Mouse (Mus musculus) midbrain, embryonic 12.5 days (tissue): ENCODE measurements at regions not wholly inside any gene's neighbourhood (a gene's known extent, or its start where the extent isn't known, plus 50 kb on each side); places are given as distances from the start of the nearest gene placed in this dataset.
A peak's percentile ranks its signal among the peaks of the same experiment; 100 is the strongest.

ENCODE experiments used
- ATAC-seq: fragments of 200-750 bp; cut with Nextera tagmentation; 2 replicates; pipeline ENCODE4 v1.8.0; 2017; ENCODE audit warnings: low read depth, moderate TSS enrichment, moderate library complexity; ENCODE audit not compliant: low FRiP score
- H3K27ac ChIP-seq: fragments of 300-500 bp; sonication (generic); replicated peaks from 2 replicates; pipeline ENCODE4 v1.5.1; 2016; ENCODE audit warnings: mild to moderate bottlenecking
- H3K27me3 ChIP-seq: fragments of 300-500 bp; sonication (generic); 2 replicates; pipeline ENCODE4 v1.6.1; 2016; ENCODE audit warnings: mild to moderate bottlenecking
- H3K36me3 ChIP-seq: fragments of 300-500 bp; sonication (generic); 2 replicates; pipeline ENCODE4 v1.6.1; 2016
- H3K4me1 ChIP-seq: fragments of 300-500 bp; sonication (generic); 2 replicates; pipeline ENCODE4 v1.6.1; 2016
- H3K4me2 ChIP-seq: fragments of 300-500 bp; sonication (generic); replicated peaks from 2 replicates; pipeline ENCODE4 v1.6.1; 2016; ENCODE audit warnings: mild to moderate bottlenecking, moderate library complexity
- H3K4me3 ChIP-seq: fragments of 300-500 bp; sonication (generic); 2 replicates; pipeline ENCODE4 v1.5.1; 2016; ENCODE audit warnings: mild to moderate bottlenecking
- H3K9ac ChIP-seq: fragments of 300-500 bp; sonication (generic); replicated peaks from 2 replicates; pipeline ENCODE4 v1.6.1; 2016; ENCODE audit warnings: mild to moderate bottlenecking, moderate library complexity
- H3K9me3 ChIP-seq: fragments of 300-500 bp; sonication (generic); 2 replicates; pipeline ENCODE4 v1.6.1; 2016; ENCODE audit warnings: mild to moderate bottlenecking
- WGBS: fragments of 180-500 bp; shearing (Covaris S2); methylation state at CpG from one replicate; pipeline ENCODE4 v1.1.7; 2016; 5-methylcytosine and 5-hydroxymethylcytosine counted together

- no peak overlapping the region for H3K9ac ChIP-seq
- no peaks in the 10 kb centered on the region for H3K4me1 ChIP-seq
- no peak overlapping the region for H3K4me2 ChIP-seq
- ATAC-seq: no peak
- 89% methylated on average over 3 of the region's 3 CpGs for WGBS
- H3K27me3 ChIP-seq: no peaks in the 10 kb centered on the region
- H3K27ac ChIP-seq: no peak overlapping the region
- H3K9me3 ChIP-seq: 0 out of 2 replicates have a peak, but pooled peaks cover 2% of the 10 kb centered on the region
- H3K4me3 ChIP-seq: no peak overlapping the region
- no peaks in the 10 kb centered on the region for H3K36me3 ChIP-seq
Measured at GRCm38 (mm10) chr17:16247681-16248080, 416.8 kb upstream of the Rgmb start.

DNA sequence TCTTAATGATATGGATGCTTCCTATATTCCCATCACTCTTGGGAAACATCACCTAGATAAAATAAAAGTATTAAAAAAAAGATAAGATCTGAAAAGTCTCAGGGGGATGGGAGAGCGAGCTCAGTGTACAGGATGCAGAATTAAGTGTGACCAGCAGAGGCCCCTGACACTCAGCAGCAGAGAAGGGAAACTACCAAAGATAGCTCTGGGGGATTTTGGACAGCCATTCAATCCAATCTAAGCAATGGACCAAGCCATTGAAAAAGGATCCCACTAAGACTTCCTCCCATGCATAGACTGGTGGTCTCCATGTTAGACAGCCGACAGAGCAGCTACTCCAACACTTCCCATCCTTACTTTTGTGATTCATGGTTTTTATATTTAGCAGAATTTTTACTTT is 390.4 kb upstream of the Rgmb start:
- WGBS: 82% methylated on average over 2 of the region's 2 CpGs
- Histone ChIP-seq H3K9ac (no peak overlapping the region), H3K4me1 (no peaks in the 10 kb centered on the region), H3K27ac (no peak overlapping the region), H3K36me3 (no peaks in the 10 kb centered on the region), H3K4me3 (no peak overlapping the region), H3K4me2 (no peak overlapping the region), H3K9me3 (no peaks in the 10 kb centered on the region), H3K27me3 (no peaks in the 10 kb centered on the region)
- no peak for ATAC-seq

GRCm38 (mm10) chr17:16219675-16220566 is 389.1 kb upstream of the Rgmb start:
- 82% methylated on average over 13 of the region's 13 CpGs for WGBS
- Histone ChIP-seq H3K9ac (no peak overlapping the region), H3K27ac (no peak overlapping the region), H3K4me2 (no peak overlapping the region), H3K4me1 (no peaks in the 10 kb centered on the region), H3K9me3 (no peaks in the 10 kb centered on the region), H3K4me3 (no peak overlapping the region), H3K36me3 (no peaks in the 10 kb centered on the region), H3K27me3 (no peaks in the 10 kb centered on the region)
- ATAC-seq: 0 out of 2 replicates have a peak, but pooled peaks have one; percentile 58

- H3K9ac ChIP-seq: no peak overlapping the region
- no peaks in the 10 kb centered on the region for H3K4me1 ChIP-seq
- 59% methylated on average over 2 of the region's 2 CpGs for WGBS
- no peak overlapping the region for H3K4me2 ChIP-seq
- ATAC-seq: peak; percentile 82
- H3K27ac ChIP-seq: no peak overlapping the region
- no peak overlapping the region for H3K4me3 ChIP-seq
- H3K9me3 ChIP-seq: no peaks in the 10 kb centered on the region
- H3K27me3 ChIP-seq: no peaks in the 10 kb centered on the region
- H3K36me3 ChIP-seq: no peaks in the 10 kb centered on the region
Measured at GRCm38 (mm10) chr17:16218623-16219022, 387.8 kb upstream of the Rgmb start.

DNA sequence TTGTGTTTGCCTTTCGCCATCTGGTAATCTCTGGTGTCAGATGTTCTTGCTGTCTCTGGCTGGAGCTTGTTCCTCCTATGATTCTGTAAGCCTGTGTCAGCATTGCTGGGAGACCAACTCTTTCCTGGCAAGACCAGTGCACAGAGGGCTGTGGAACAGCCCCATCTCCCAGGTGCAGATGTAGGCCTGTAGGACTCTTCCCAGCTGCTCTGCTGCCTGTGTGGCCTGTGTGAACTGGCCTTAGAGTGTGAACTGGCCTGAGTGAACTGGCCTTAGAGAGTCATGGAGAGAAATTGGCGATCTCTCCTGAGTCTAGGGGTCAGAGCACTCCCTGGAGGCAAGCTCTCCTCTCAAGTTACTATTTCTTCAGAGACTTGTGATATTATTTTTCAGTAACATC is 386.0 kb upstream of the Rgmb start:
- Histone ChIP-seq H3K4me2 (no peak overlapping the region), H3K4me1 (no peaks in the 10 kb centered on the region), H3K9me3 (no peaks in the 10 kb centered on the region), H3K27ac (no peak overlapping the region), H3K27me3 (no peaks in the 10 kb centered on the region), H3K36me3 (no peaks in the 10 kb centered on the region), H3K9ac (no peak overlapping the region), H3K4me3 (no peak overlapping the region)
- no peak for ATAC-seq
- 71% methylated on average over 2 of the region's 2 CpGs for WGBS

- H3K9me3 ChIP-seq: no peaks in the 10 kb centered on the region
- H3K4me1 ChIP-seq: no peaks in the 10 kb centered on the region
- no peaks in the 10 kb centered on the region for H3K27me3 ChIP-seq
- no peak overlapping the region for H3K4me2 ChIP-seq
- H3K4me3 ChIP-seq: no peak overlapping the region
- 86% methylated on average over 1 of the region's 1 CpGs for WGBS
- H3K9ac ChIP-seq: no peak overlapping the region
- H3K27ac ChIP-seq: no peak overlapping the region
- no peaks in the 10 kb centered on the region for H3K36me3 ChIP-seq
- no peak for ATAC-seq
Measured at GRCm38 (mm10) chr17:16193636-16194035, 362.8 kb upstream of the Rgmb start.

DNA sequence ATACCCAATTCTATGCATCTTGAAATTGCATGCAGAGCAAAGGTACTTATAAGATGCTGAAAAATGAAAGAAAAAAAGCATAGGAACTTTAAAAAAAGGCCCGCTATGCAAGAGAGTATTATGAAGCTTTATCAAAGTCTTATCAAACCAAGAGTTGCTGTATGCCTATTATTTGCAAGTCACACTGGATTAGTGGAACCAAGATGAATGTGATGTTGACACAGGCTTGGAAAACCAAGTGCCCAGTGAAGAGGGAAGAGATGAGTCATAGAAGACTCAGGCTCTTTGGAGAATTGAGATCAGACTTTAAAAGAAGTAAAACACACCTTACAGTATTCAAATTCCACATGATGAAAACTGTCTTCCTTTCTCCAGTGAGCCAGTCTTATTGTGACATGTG is 350.0 kb upstream of the Rgmb start:
- no peak for ATAC-seq
- 88% methylated on average over 1 of the region's 1 CpGs for WGBS
- Histone ChIP-seq H3K27ac (no peak overlapping the region), H3K36me3 (no peaks in the 10 kb centered on the region), H3K4me1 (peaks cover 6% of the 10 kb centered on the region; the same call in 1 of the 2 replicates), H3K4me3 (no peak overlapping the region), H3K27me3 (no peaks in the 10 kb centered on the region), H3K9ac (no peak overlapping the region), H3K4me2 (no peak overlapping the region), H3K9me3 (no peaks in the 10 kb centered on the region)

DNA sequence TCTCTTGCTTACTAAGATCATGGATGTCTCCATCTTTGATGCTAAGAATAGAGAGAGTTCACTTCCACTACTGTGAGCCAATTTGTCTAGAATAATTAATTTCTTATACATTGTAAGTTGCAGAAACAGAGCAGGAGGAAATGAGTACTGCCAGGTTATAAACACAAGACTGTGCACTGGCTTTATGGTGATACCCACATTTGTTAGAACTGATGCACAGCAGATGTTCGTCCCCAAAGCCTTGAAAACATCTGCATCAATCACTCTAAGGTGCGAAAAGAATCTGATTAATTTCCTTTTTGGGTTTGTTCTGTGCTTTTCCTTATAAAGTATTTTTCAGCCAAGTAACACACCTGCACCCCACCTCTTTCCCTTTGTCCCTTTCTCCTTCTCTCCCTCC is 347.3 kb upstream of the Rgmb start:
- no peak overlapping the region for H3K4me2 ChIP-seq
- H3K36me3 ChIP-seq: no peaks in the 10 kb centered on the region
- ATAC-seq: no peak
- 88% methylated on average over 2 of the region's 2 CpGs for WGBS
- H3K4me1 ChIP-seq: peaks cover 6% of the 10 kb centered on the region; the same call in 1 of the 2 replicates
- no peak overlapping the region for H3K27ac ChIP-seq
- no peak overlapping the region for H3K9ac ChIP-seq
- no peaks in the 10 kb centered on the region for H3K9me3 ChIP-seq
- H3K4me3 ChIP-seq: no peak overlapping the region
- no peaks in the 10 kb centered on the region for H3K27me3 ChIP-seq

DNA sequence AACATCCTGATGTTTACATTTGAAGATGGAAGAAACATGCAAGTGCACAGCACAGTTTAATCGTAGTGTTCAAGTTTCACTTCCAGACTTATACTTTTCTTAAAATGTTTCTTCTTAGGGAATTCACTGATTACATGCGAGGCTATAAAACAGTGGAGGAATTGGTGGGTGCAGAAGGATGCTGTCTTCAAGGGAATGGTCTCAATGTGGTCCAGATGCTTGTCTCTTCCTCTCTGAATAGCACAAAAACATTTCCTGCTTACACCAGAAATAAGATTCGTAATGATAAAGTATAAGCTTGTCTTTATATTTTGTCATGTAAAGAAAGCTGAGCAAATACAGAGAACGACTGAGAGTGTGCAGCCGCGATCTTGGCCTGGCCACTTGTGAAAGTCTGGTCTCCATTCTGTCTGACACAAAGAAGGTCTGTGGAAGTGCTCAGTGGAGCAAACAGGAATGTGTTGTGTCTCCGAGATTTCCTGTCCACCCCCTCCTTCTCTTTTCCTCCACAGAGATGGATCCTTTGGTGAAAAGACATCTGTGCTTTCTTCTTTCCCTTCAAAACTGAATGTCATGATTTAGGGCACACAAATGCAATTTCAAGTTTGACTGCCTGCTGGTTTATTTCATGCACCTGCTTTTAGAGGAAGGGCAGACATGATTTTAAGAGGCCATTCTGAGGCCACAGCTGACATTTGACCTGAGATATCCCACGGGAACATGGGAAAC is 346.1 kb upstream of the Rgmb start:
- WGBS: 48% methylated on average over 8 of the region's 8 CpGs
- Histone ChIP-seq H3K4me2 (no peak overlapping the region), H3K9ac (no peak overlapping the region), H3K4me1 (peaks cover 6% of the 10 kb centered on the region; the same call in 1 of the 2 replicates), H3K27ac (0 out of 2 replicates have a peak overlapping the region, but pooled peaks have one; percentile 17), H3K9me3 (no peaks in the 10 kb centered on the region), H3K27me3 (no peaks in the 10 kb centered on the region), H3K4me3 (no peak overlapping the region), H3K36me3 (no peaks in the 10 kb centered on the region)
- no peak for ATAC-seq

- no peaks in the 10 kb centered on the region for H3K27me3 ChIP-seq
- H3K4me2 ChIP-seq: no peak overlapping the region
- ATAC-seq: no peak
- peaks cover 6% of the 10 kb centered on the region; the same call in 1 of the 2 replicates for H3K4me1 ChIP-seq
- WGBS: 74% methylated on average over 3 of the region's 3 CpGs
- no peak overlapping the region for H3K4me3 ChIP-seq
- no peak overlapping the region for H3K27ac ChIP-seq
- no peaks in the 10 kb centered on the region for H3K36me3 ChIP-seq
- no peaks in the 10 kb centered on the region for H3K9me3 ChIP-seq
- no peak overlapping the region for H3K9ac ChIP-seq
Measured at GRCm38 (mm10) chr17:16173568-16174105, 342.8 kb upstream of the Rgmb start.

DNA sequence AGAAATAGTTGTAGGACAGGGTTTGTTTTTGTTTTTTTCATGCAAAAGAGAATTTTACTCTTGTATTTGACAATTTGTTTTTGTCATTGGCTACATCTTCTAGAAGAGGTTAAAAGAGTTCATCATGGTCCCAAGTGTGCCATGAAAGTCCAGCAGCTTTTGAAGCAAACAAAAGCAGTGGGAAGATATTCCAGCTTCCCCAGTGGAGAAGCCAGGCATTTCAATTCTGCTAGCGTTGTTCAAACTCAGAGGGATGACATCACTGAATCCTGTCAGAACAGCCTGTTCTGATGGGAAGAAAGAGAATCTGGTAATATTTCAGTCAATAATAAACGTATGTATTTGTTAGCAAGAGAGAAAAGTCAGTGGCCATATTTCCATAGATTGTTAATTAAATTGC is 335.9 kb upstream of the Rgmb start:
- Histone ChIP-seq H3K4me3 (no peak overlapping the region), H3K27ac (no peak overlapping the region), H3K9me3 (no peaks in the 10 kb centered on the region), H3K4me1 (no peaks in the 10 kb centered on the region), H3K4me2 (no peak overlapping the region), H3K9ac (no peak overlapping the region), H3K27me3 (no peaks in the 10 kb centered on the region), H3K36me3 (no peaks in the 10 kb centered on the region)
- no peak for ATAC-seq
- WGBS: 72% methylated on average over 2 of the region's 2 CpGs

DNA sequence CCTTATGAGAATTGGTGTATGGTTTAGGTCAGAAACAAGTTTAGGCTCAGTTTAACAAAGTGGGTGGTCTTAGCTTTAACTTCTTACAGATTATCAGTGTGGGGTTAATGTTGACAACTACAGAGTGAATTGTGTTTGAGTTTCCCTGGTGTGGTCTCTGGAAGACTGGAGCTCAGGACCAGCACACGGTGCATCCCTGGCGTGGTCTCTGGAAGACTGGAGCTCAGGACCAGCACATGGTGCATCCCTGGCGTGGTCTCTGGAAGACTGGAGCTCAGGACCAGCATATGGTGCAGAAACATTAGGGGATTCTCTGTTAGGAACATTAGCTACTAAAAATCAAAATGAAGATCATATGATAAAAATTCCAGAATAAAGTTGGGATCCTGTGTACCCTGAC is 327.3 kb upstream of the Rgmb start:
- no peaks in the 10 kb centered on the region for H3K36me3 ChIP-seq
- H3K27ac ChIP-seq: no peak overlapping the region
- no peaks in the 10 kb centered on the region for H3K9me3 ChIP-seq
- no peak overlapping the region for H3K9ac ChIP-seq
- no peak overlapping the region for H3K4me3 ChIP-seq
- H3K4me1 ChIP-seq: no peaks in the 10 kb centered on the region
- H3K4me2 ChIP-seq: no peak overlapping the region
- WGBS: 55% methylated on average over 3 of the region's 3 CpGs
- no peak for ATAC-seq
- no peaks in the 10 kb centered on the region for H3K27me3 ChIP-seq
